Mouse (Mus musculus) hindbrain, embryonic 12.5 days (tissue): ENCODE results near the gene Emx1. TPM values are rescaled to one million over a fixed set of nuclear protein-coding genes. Genes with fewer than 3 reads are reported as not detected.

ENCODE experiments used
- ATAC-seq: fragments of 200-750 bp; cut with Nextera tagmentation; 2 replicates; pipeline ENCODE4 v1.8.0; 2017; ENCODE audit warnings: moderate TSS enrichment; ENCODE audit not compliant: low FRiP score
- H3K27ac ChIP-seq: fragments of 300-500 bp; sonication (generic); 2 replicates; pipeline ENCODE4 v1.5.1; 2016; ENCODE audit warnings: mild to moderate bottlenecking
- H3K27me3 ChIP-seq: fragments of 300-500 bp; sonication (generic); 2 replicates; pipeline ENCODE4 v1.6.1; 2016; ENCODE audit warnings: mild to moderate bottlenecking
- H3K36me3 ChIP-seq: fragments of 300-500 bp; sonication (generic); 2 replicates; pipeline ENCODE4 v1.6.1; 2016; ENCODE audit warnings: mild to moderate bottlenecking
- H3K4me1 ChIP-seq: fragments of 300-500 bp; sonication (generic); 2 replicates; pipeline ENCODE4 v1.6.1; 2016
- H3K4me2 ChIP-seq: fragments of 300-500 bp; sonication (generic); replicated peaks from 2 replicates; pipeline ENCODE4 v1.6.1; 2016; ENCODE audit warnings: mild to moderate bottlenecking
- H3K4me3 ChIP-seq: fragments of 300-500 bp; sonication (generic); 2 replicates; pipeline ENCODE4 v1.5.1; 2016; ENCODE audit warnings: mild to moderate bottlenecking
- H3K9ac ChIP-seq: fragments of 300-500 bp; sonication (generic); 2 replicates; pipeline ENCODE4 v1.6.1; 2016; ENCODE audit warnings: mild to moderate bottlenecking, moderate library complexity
- H3K9me3 ChIP-seq: fragments of 300-500 bp; sonication (generic); replicated peaks from 2 replicates; pipeline ENCODE4 v1.6.1; 2016; ENCODE audit warnings: mild to moderate bottlenecking
- WGBS: fragments of 180-500 bp; shearing (Covaris S2); methylation state at CpG from one replicate; pipeline ENCODE4 v1.1.7; 2016; 5-methylcytosine and 5-hydroxymethylcytosine counted together
- polyA plus RNA-seq: library from polyadenylated mRNA; unstranded; fragments of >200 nt; fragmentation: Nextera tagmentation; extraction: Ambion mirVana; gene quantifications from 2 replicates; pipeline ENCODE4 v1.2.1, GENCODE M21; 2016

The Emx1 gene
- polyA plus RNA-seq, 1 experiment from 2014 or later: 0.27 TPM

DNA sequence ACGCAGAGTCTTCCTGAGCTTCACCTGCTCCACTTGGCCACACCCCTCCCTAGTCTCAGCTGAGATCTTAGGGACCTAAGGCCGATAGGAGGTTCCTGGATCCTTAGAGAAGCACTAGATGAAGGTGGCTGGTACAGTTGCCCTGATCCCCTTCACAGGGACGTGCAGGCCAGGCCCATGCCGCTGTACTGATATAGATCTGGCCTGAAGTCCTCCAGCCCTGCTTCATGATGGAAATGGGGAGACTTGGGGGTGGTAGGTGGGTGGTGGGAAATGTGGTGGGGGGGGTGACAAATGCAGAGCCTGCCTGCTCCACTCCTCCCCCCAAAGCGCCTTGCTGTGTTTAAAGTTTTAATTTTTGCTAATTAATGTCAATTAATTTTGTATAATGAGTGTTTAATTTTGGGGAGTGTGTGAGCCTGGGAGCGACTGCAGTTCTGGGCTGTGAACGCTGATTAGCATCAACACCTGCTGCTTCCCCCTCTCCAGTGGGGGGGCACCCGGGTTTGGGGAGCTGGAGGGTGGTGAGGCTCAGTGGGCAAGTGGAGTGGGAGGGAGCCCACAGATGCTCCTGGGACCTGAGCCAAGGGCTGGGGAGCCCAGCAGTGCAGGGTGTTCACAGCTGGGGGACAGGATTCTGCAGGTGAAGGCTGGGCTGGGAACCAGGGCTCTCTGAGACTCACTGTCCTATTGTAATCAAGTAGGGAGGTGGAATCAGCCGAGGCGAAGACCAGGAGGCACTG is 50.5 kb downstream of the Emx1 start:
- H3K27me3 ChIP-seq: peaks cover 10% of the 10 kb centered on the region
- no peak overlapping the region for H3K9ac ChIP-seq
- H3K36me3 ChIP-seq: no peaks in the 10 kb centered on the region
- no peak overlapping the region for H3K4me2 ChIP-seq
- 55% methylated on average over 10 of the region's 10 CpGs for WGBS
- no peak overlapping the region for H3K4me3 ChIP-seq
- no peaks in the 10 kb centered on the region for H3K9me3 ChIP-seq
- H3K4me1 ChIP-seq: peaks cover 11% of the 10 kb centered on the region
- ATAC-seq: no peak
- H3K27ac ChIP-seq: no peak overlapping the region

DNA sequence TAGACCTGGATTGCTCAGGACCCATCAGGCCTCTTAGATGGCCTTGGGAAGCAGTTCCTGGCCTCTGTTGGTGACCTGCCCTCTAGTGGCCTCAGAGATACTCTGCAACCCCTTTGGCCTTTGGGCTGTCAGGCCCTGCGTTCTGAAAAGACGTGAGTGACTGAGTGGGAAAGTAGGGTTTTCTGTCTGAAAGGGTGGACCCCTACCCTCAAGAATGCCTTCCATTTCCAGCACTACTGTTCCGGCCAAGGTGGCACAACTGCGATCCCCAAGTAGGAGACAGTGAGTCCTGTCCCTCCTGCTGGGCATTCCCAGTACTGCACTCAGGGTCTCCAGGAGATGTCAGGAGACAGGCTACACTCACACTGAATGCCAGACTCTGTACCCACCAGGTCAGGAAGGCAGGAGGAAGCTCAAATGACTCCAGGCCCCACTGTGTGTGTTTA is 51.8 kb downstream of the Emx1 start:
- no peaks in the 10 kb centered on the region for H3K36me3 ChIP-seq
- H3K4me3 ChIP-seq: no peak overlapping the region
- WGBS: 9% methylated on average over 4 of the region's 4 CpGs
- H3K27me3 ChIP-seq: peaks cover 5% of the 10 kb centered on the region
- 0 out of 2 replicates have a peak overlapping the region, but pooled peaks have one; percentile 2 for H3K4me2 ChIP-seq
- H3K9me3 ChIP-seq: no peaks in the 10 kb centered on the region
- no peak overlapping the region for H3K9ac ChIP-seq
- peak; percentile 30; the same call in 1 of the 2 replicates for ATAC-seq
- H3K4me1 ChIP-seq: peaks cover 11% of the 10 kb centered on the region
- H3K27ac ChIP-seq: no peak overlapping the region

DNA sequence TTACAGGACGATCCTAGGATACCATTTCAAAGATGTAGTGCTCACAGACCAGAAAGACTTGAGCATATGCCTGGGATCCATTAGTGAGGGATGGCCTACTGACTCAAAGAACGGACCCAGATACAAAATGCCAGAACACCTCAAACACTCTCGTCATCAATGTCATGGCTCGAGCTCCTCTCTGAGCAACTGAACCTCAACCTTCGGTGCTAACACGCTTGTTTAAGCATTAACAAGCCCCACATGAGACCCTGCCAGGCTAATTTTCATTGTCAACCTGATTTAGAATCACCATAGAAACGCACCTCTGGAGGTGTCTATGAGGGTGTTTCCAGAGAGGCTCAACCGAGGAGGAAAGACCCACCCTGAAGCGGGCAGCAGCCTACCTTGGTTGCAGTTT is 62.6 kb downstream of the Emx1 start:
- Histone ChIP-seq H3K9me3 (no peaks in the 10 kb centered on the region; the same call in 1 of the 2 replicates), H3K4me1 (peaks cover 10% of the 10 kb centered on the region), H3K4me3 (no peak overlapping the region), H3K36me3 (no peaks in the 10 kb centered on the region), H3K27ac (no peak overlapping the region), H3K9ac (no peak overlapping the region), H3K4me2 (no peak overlapping the region), H3K27me3 (no peaks in the 10 kb centered on the region)
- no peak for ATAC-seq
- 76% methylated on average over 9 of the region's 9 CpGs for WGBS

DNA sequence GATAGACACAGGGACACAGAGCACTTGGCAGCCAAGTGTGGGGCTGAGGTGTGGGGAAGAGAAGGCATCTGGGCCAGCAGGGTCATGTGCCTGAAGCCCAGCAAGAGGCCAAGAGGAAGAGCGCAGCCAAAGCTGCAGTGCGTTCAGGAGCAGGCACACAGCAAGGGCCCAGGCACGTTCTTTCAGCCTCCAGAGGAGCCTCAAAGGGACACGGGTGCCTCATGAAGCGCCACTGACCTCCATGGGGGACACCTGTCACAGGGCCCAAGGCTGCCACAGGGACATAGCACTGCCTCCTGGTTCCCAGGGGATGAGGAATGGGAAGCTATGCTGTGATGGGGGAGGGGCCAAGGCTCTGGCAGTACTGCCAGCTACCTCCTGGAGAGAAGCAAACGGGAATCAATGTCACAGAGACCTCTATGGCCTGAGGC is 63.6 kb downstream of the Emx1 start:
- no peak overlapping the region for H3K27ac ChIP-seq

DNA sequence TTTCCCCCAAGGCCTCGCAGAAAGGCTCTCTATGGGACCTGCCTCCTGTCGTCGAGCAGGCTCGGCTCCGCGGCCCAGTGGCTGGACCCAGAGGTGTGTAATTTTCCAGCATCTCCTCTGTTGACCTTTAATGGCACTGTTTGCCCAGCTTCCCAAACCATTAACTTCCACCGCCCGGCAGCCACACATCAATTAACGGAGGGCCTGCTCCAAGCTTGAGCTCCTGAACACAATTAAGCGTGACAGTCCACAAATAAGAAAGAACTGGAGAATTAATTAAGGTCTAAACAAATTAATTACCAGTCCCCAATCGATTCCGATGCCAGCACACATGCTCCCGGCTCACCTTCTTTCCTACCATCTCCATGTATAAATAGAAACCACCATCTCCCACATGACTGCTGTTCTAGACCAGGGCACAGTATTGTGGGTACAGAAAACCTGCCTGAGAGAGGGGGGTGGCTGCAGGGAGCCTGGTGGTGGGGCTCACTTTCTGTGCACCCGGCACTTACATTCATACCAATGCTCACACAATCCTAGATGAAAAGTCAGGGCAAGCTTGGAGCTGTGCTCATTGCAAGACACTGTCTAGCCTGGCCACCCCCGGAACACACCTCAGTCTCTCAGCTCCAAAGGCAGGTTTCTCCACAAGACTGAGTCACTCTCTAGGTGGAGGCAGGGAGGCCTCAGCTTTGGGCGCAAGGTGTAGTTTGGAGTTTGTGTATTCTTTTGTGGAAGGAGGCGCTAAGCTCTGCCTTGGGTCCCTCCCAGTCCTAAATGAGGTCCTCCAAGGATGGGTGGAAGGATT is 65.2 kb downstream of the Emx1 start:
- Histone ChIP-seq H3K36me3 (no peaks in the 10 kb centered on the region), H3K4me1 (peaks cover 10% of the 10 kb centered on the region), H3K9me3 (no peaks in the 10 kb centered on the region), H3K27me3 (no peaks in the 10 kb centered on the region), H3K9ac (no peak overlapping the region), H3K27ac (peak overlapping the region; percentile 55; the same call in 1 of the 2 replicates), H3K4me2 (no peak overlapping the region), H3K4me3 (no peak overlapping the region)
- 68% methylated on average over 17 of the region's 17 CpGs for WGBS
- ATAC-seq: peak; percentile 49

More for the DNA sequence above, 63.6 kb downstream of the Emx1 start:
- Histone ChIP-seq H3K36me3 (no peaks in the 10 kb centered on the region), H3K4me2 (no peak overlapping the region), H3K9ac (no peak overlapping the region), H3K4me3 (no peak overlapping the region), H3K9me3 (no peaks in the 10 kb centered on the region), H3K27me3 (no peaks in the 10 kb centered on the region), H3K4me1 (peaks cover 10% of the 10 kb centered on the region)
- ATAC-seq: no peak
- WGBS: 39% methylated on average over 6 of the region's 6 CpGs

DNA sequence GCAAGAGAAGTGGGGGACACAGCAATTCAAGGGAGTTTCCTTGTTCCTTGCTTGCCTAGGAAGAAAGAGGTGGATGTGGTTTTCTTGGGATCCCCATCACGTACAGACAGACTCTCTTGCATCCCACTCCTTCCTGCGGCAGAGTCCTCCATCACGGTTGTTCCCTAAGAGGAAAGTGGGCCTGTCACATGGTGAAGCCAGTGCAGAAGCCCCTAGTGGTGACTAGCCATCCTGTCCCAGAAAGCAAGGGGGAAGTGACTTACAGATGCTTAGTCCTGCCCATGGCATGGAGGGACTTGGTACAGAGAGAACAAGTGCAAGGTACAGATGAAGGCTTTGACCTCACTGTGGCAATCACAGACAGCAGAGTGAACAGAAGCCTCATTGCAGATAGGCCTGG is 66.0 kb downstream of the Emx1 start:
- peaks cover 10% of the 10 kb centered on the region for H3K4me1 ChIP-seq
- no peak overlapping the region for H3K4me3 ChIP-seq
- H3K9ac ChIP-seq: no peak overlapping the region
- no peaks in the 10 kb centered on the region for H3K9me3 ChIP-seq
- H3K27me3 ChIP-seq: no peaks in the 10 kb centered on the region
- H3K4me2 ChIP-seq: no peak overlapping the region
- WGBS: 74% methylated on average over 3 of the region's 3 CpGs
- ATAC-seq: no peak
- H3K36me3 ChIP-seq: no peaks in the 10 kb centered on the region
- no peak overlapping the region for H3K27ac ChIP-seq

Other genes with a start within 250 kb of the Emx1 start
- gene Exoc6b, start 117.9 kb upstream of the Emx1 start, polyA plus RNA-seq: 51.5 and 54.4 TPM in 2 replicates
- gene Spr, start 49.7 kb upstream of the Emx1 start, polyA plus RNA-seq: 23.3 and 31.2 TPM in 2 replicates
- gene Sfxn5, start 146.0 kb downstream of the Emx1 start, polyA plus RNA-seq: 6.8 and 10.0 TPM in 2 replicates
- 10.6 and 12.1 TPM in 2 replicates for gene Rab11fip5, start 187.2 kb downstream of the Emx1 start, polyA plus RNA-seq
- gene Noto, start 236.4 kb downstream of the Emx1 start, polyA plus RNA-seq: not detected in 2 replicates
- 59.5 and 59.8 TPM in 2 replicates for gene Smyd5, start 244.6 kb downstream of the Emx1 start, polyA plus RNA-seq